Mouse (Mus musculus): ENCODE data around the gene Cacna1c. TPM values are rescaled to one million over a fixed set of nuclear protein-coding genes. Genes with fewer than 3 reads are reported as not detected.
"Not testable (repeated sequence)": the region's sequence is repeated elsewhere in the genome, so short reads cannot be mapped to it uniquely, and the experiment has no call there.

Cacna1c gene
- polyA plus RNA-seq, 1 experiment from 2014 or later = 6.4 TPM

GRCm38 (mm10) chr6:118603825-118604224 lies 592.4 kb downstream of the Cacna1c start:
- no peaks in the 10 kb centered on the region for H3K9me3 ChIP-seq
- no peak overlapping the region for H3K4me2 ChIP-seq (replicated peaks)
- no peak for ATAC-seq (replicated peaks)
- no peak overlapping the region for H3K9ac ChIP-seq (replicated peaks)
- 95% methylated on average over 7 of the region's 7 CpGs for WGBS
- H3K4me1 ChIP-seq = no peaks in the 10 kb centered on the region
- H3K27ac ChIP-seq (replicated peaks) = no peak overlapping the region
- peaks cover 20% of the 10 kb centered on the region for H3K36me3 ChIP-seq
- no peaks in the 10 kb centered on the region for H3K27me3 ChIP-seq
- no peak overlapping the region for H3K4me3 ChIP-seq

- no peak for ATAC-seq (replicated peaks)
- H3K27me3 ChIP-seq = 0 out of 2 replicates have a peak, but pooled peaks cover 3% of the 10 kb centered on the region
- H3K4me1 ChIP-seq = peaks cover 22% of the 10 kb centered on the region
- no peaks in the 10 kb centered on the region for H3K9me3 ChIP-seq
- no peak overlapping the region for H3K4me2 ChIP-seq (replicated peaks)
- no peak overlapping the region for H3K27ac ChIP-seq (replicated peaks)
- no peak overlapping the region for H3K4me3 ChIP-seq
- H3K9ac ChIP-seq (replicated peaks) = no peak overlapping the region
- peaks cover 9% of the 10 kb centered on the region; the same call in 1 of the 2 replicates for H3K36me3 ChIP-seq
- WGBS = 61% methylated on average over 9 of the region's 9 CpGs
Observed at GRCm38 (mm10) chr6:118595681-118596055, 600.5 kb downstream of the Cacna1c start.

GRCm38 (mm10) chr6:118594833-118595680 lies 601.2 kb downstream of the Cacna1c start:
- peaks cover 6% of the 10 kb centered on the region; the same call in 1 of the 2 replicates for H3K36me3 ChIP-seq
- no peaks in the 10 kb centered on the region for H3K9me3 ChIP-seq
- no peak overlapping the region for H3K9ac ChIP-seq (replicated peaks)
- H3K4me1 ChIP-seq = peaks cover 22% of the 10 kb centered on the region
- no peak overlapping the region for H3K4me3 ChIP-seq
- 0 out of 2 replicates have a peak, but pooled peaks cover 3% of the 10 kb centered on the region for H3K27me3 ChIP-seq
- H3K27ac ChIP-seq (replicated peaks) = no peak overlapping the region
- ATAC-seq (replicated peaks) = no peak
- 69% methylated on average over 10 of the region's 10 CpGs for WGBS
- H3K4me2 ChIP-seq (replicated peaks) = no peak overlapping the region

GRCm38 (mm10) chr6:118594070-118594469 lies 602.1 kb downstream of the Cacna1c start:
- Histone ChIP-seq H3K9ac (replicated peaks) (peak overlapping the region; percentile 18; the same call in 1 of the 2 replicates), H3K9me3 (no peaks in the 10 kb centered on the region), H3K4me3 (peak overlapping the region; percentile 37), H3K27ac (replicated peaks) (no peak overlapping the region), H3K36me3 (peaks cover 6% of the 10 kb centered on the region; the same call in 1 of the 2 replicates), H3K27me3 (0 out of 2 replicates have a peak, but pooled peaks cover 3% of the 10 kb centered on the region), H3K4me2 (replicated peaks) (peak overlapping the region; percentile 68), H3K4me1 (peaks cover 22% of the 10 kb centered on the region)
- 38% methylated on average over 10 of the region's 10 CpGs for whole genome bisulfite sequencing
- peak; percentile 53; the same call in 1 of the 2 replicates for ATAC-seq (replicated peaks)

- peak; percentile 60 for ATAC-seq (replicated peaks)
- no peaks in the 10 kb centered on the region for H3K9me3 ChIP-seq
- 0 out of 2 replicates have a peak, but pooled peaks cover 3% of the 10 kb centered on the region for H3K27me3 ChIP-seq
- H3K4me2 ChIP-seq (replicated peaks) = peak overlapping the region; percentile 68
- peak overlapping the region; percentile 37 for H3K4me3 ChIP-seq
- H3K4me1 ChIP-seq = peaks cover 22% of the 10 kb centered on the region
- peaks cover 6% of the 10 kb centered on the region; the same call in 1 of the 2 replicates for H3K36me3 ChIP-seq
- WGBS = 2% methylated on average over 34 of the region's 34 CpGs
- H3K9ac ChIP-seq (replicated peaks) = peak overlapping the region; percentile 18; the same call in 1 of the 2 replicates
- H3K27ac ChIP-seq (replicated peaks) = no peak overlapping the region
Observed at GRCm38 (mm10) chr6:118593377-118594061, 602.7 kb downstream of the Cacna1c start.

- peaks cover 22% of the 10 kb centered on the region for H3K4me1 ChIP-seq
- no peak overlapping the region for H3K27ac ChIP-seq (replicated peaks)
- 16% methylated on average over 21 of the region's 21 CpGs for WGBS
- 0 out of 2 replicates have a peak, but pooled peaks cover 3% of the 10 kb centered on the region for H3K27me3 ChIP-seq
- ATAC-seq (replicated peaks) = no peak; the same call in 1 of the 2 replicates
- H3K4me3 ChIP-seq = peak overlapping the region; percentile 37
- peaks cover 6% of the 10 kb centered on the region; the same call in 1 of the 2 replicates for H3K36me3 ChIP-seq
- peak overlapping the region; percentile 68 for H3K4me2 ChIP-seq (replicated peaks)
- 0 out of 2 replicates have a peak overlapping the region, but pooled peaks have one; percentile 18 for H3K9ac ChIP-seq (replicated peaks)
- no peaks in the 10 kb centered on the region for H3K9me3 ChIP-seq
Observed at GRCm38 (mm10) chr6:118592662-118593376, 603.4 kb downstream of the Cacna1c start.

GRCm38 (mm10) chr6:118578741-118579140 lies 617.5 kb downstream of the Cacna1c start:
- H3K27ac ChIP-seq (replicated peaks); H3K4me1 ChIP-seq: not testable (repeated sequence)

GRCm38 (mm10) chr6:118574351-118574750 lies 621.9 kb downstream of the Cacna1c start:
- Histone ChIP-seq H3K9ac (replicated peaks) (no peak overlapping the region), H3K4me1 (no peaks in the 10 kb centered on the region), H3K4me3 (no peak overlapping the region), H3K36me3 (no peaks in the 10 kb centered on the region), H3K27me3 (no peaks in the 10 kb centered on the region), H3K9me3 (no peaks in the 10 kb centered on the region), H3K27ac (replicated peaks) (no peak overlapping the region), H3K4me2 (replicated peaks) (no peak overlapping the region)
- WGBS = 70% methylated on average over 6 of the region's 6 CpGs
- ATAC-seq (replicated peaks) = 0 out of 2 replicates have a peak, but pooled peaks have one; percentile 13

More at GRCm38 (mm10) chr6:118578741-118579140, 617.5 kb downstream of the Cacna1c start:
- not testable (repeated sequence) for H3K9ac ChIP-seq (replicated peaks); H3K4me3 ChIP-seq; ATAC-seq (replicated peaks); H3K36me3 ChIP-seq; H3K4me2 ChIP-seq (replicated peaks); H3K9me3 ChIP-seq; H3K27me3 ChIP-seq
- WGBS = 77% methylated on average over 4 of the region's 4 CpGs

GRCm38 (mm10) chr6:118567816-118568215 lies 628.4 kb downstream of the Cacna1c start:
- no peaks in the 10 kb centered on the region for H3K36me3 ChIP-seq
- H3K4me3 ChIP-seq = no peak overlapping the region
- no peak overlapping the region for H3K9ac ChIP-seq (replicated peaks)
- no peak overlapping the region for H3K4me2 ChIP-seq (replicated peaks)
- H3K4me1 ChIP-seq = peaks cover 7% of the 10 kb centered on the region
- no peak overlapping the region for H3K27ac ChIP-seq (replicated peaks)
- no peaks in the 10 kb centered on the region for H3K9me3 ChIP-seq
- H3K27me3 ChIP-seq = no peaks in the 10 kb centered on the region
- ATAC-seq (replicated peaks) = no peak
- WGBS = 95% methylated on average over 3 of the region's 3 CpGs

GRCm38 (mm10) chr6:118561745-118562609 lies 634.2 kb downstream of the Cacna1c start, which contains the start of gene Ankrd26:
Gene Ankrd26 (minus strand): TSS chr6:118562226.
- 5% methylated on average over 54 of the region's 54 CpGs for WGBS
- Histone ChIP-seq H3K4me3 (peak within 1 kb of the TSS; percentile 75), H3K9ac (replicated peaks) (peak within 1 kb of the TSS; percentile 71), H3K4me2 (replicated peaks) (peak within 1 kb of the TSS; percentile 94), H3K4me1 (peaks cover 35% of the 10 kb centered on the region), H3K27ac (replicated peaks) (peak within 1 kb of the TSS; percentile 79), H3K9me3 (no peaks in the 10 kb centered on the region), H3K27me3 (no peaks in the 10 kb centered on the region), H3K36me3 (peaks cover 14% of the 10 kb centered on the region)
- peak; percentile 98 for ATAC-seq (replicated peaks)

GRCm38 (mm10) chr6:118561225-118561624 lies 635.0 kb downstream of the Cacna1c start:
- H3K9ac ChIP-seq (replicated peaks) = peak overlapping the region; percentile 71
- H3K27me3 ChIP-seq = no peaks in the 10 kb centered on the region
- peak overlapping the region; percentile 75 for H3K4me3 ChIP-seq
- WGBS = 84% methylated on average over 8 of the region's 8 CpGs
- H3K4me1 ChIP-seq = peaks cover 35% of the 10 kb centered on the region
- no peak for ATAC-seq (replicated peaks)
- H3K9me3 ChIP-seq = no peaks in the 10 kb centered on the region
- H3K36me3 ChIP-seq = peaks cover 21% of the 10 kb centered on the region
- H3K4me2 ChIP-seq (replicated peaks) = peak overlapping the region; percentile 94
- H3K27ac ChIP-seq (replicated peaks) = no peak overlapping the region

Measured in forebrain, embryonic 15.5 days (tissue).